Mouse (Mus musculus): Measurements from ENCODE around the gene Dennd1a. TPM values are rescaled to one million over a fixed set of nuclear protein-coding genes. Genes with fewer than 3 reads are reported as not detected.

Dennd1a gene
- polyA plus RNA-seq, 1 experiment, result 17.5 TPM

DNA sequence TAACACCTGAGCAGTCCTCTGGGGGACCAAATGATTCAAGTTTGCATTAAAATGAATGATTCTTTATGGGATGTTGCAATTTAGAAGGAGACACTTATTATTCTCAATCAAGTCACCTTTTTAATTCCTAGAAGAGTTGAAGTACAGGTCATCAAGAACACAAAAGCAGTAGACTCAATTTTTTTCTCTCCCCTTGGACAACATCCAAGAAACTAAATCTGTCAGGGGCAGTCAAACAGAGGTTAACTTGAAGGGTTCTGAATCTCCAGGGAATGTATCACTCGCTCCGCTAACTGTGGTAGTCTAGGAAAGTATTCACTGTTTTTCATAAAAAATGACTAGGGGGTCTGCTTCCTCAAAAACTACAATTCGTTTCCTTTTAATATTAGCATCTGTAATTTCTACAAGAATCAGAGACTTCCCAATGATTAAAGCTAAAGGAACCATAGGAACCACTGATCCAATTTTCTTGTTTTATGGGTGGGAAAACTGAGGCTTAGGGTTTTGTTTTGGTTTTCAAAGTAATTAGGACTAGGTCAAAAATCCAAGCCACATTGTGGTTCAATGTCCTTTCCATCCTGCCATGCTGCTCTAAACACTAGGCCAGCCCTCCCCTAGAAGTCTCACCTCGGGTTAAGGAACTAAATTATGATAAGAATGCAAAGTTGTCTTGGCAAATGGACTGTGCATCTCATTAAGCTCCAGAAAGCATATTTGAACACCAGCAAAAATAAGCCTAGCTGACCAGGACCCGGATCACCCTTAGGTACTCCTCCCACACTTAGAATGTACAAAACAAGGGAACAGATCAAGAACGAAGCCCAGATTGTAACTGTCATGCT is 157.0 kb downstream of the Dennd1a start:
- no peaks in the 10 kb centered on the region for H3K27me3 ChIP-seq (ENCODE audit: control insufficient read depth, insufficient read depth, low read length)
- H3K4me3 ChIP-seq (ENCODE audit: extremely low read depth, insufficient read depth, insufficient read length), result no peak overlapping the region
- H3K4me1 ChIP-seq (ENCODE audit: control insufficient read depth, insufficient read depth, insufficient read length), result no peaks in the 10 kb centered on the region
- DNase-seq (ENCODE audit: low read depth in 1 of 2, low spot score in 2 of 2), result no peak
- 84% methylated on average over 6 of the region's 6 CpGs for WGBS
- H3K36me3 ChIP-seq (ENCODE audit: control insufficient read depth, insufficient read depth, low read length), result peaks cover 3% of the 10 kb centered on the region; the same call in 1 of the 2 replicates
- TF ChIP-seq POLR2A (IDR thresholded peaks at IDR 0.05; ENCODE audit: low read depth, low read length) (no peak), CTCF (IDR thresholded peaks at IDR 0.05; ENCODE audit: extremely low read depth, insufficient read depth, insufficient read length, insufficient replicate concordance) (no peak)
- H3K27ac ChIP-seq (ENCODE audit: insufficient read depth, low read length), result no peak overlapping the region

DNA sequence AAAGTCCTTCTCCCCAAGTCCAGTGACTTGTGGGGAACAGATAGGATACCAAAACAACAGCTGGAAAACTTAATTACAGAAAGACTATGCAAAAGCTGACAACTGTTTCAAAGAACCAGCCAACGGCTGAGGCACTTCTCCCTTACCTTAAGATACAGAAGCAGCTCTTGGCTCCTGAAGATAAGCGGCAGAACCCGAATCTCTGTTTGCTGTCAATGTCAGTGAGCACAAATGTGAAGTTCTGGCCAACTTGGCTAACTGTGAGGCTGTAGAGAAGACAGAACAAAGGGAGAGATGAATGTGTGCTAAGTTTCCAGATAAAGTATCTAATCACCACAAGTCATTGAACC is 160.8 kb downstream of the Dennd1a start:
- DNase-seq (ENCODE audit: low read depth in 1 of 2, low spot score in 2 of 2), result no peak
- 83% methylated on average over 3 of the region's 3 CpGs for WGBS
- TF ChIP-seq CTCF (IDR thresholded peaks at IDR 0.05; ENCODE audit: extremely low read depth, insufficient read depth, insufficient read length, insufficient replicate concordance), result no peak
- TF ChIP-seq POLR2A (IDR thresholded peaks at IDR 0.05; ENCODE audit: low read depth, low read length), result no peak
- no peak overlapping the region for H3K4me3 ChIP-seq (ENCODE audit: extremely low read depth, insufficient read depth, insufficient read length)
- H3K27me3 ChIP-seq (ENCODE audit: control insufficient read depth, insufficient read depth, low read length), result no peaks in the 10 kb centered on the region
- peaks cover 5% of the 10 kb centered on the region; the same call in 1 of the 2 replicates for H3K36me3 ChIP-seq (ENCODE audit: control insufficient read depth, insufficient read depth, low read length)
- H3K4me1 ChIP-seq (ENCODE audit: control insufficient read depth, insufficient read depth, insufficient read length), result no peaks in the 10 kb centered on the region
- no peak overlapping the region for H3K27ac ChIP-seq (ENCODE audit: insufficient read depth, low read length)

GRCm38 (mm10) chr2:38125671-38126382 is 161.4 kb downstream of the Dennd1a start:
- WGBS, result 90% methylated on average over 5 of the region's 5 CpGs
- Histone ChIP-seq H3K4me3 (ENCODE audit: extremely low read depth, insufficient read depth, insufficient read length) (no peak overlapping the region), H3K4me1 (ENCODE audit: control insufficient read depth, insufficient read depth, insufficient read length) (no peaks in the 10 kb centered on the region), H3K27ac (ENCODE audit: insufficient read depth, low read length) (no peak overlapping the region), H3K36me3 (ENCODE audit: control insufficient read depth, insufficient read depth, low read length) (peaks cover 5% of the 10 kb centered on the region; the same call in 1 of the 2 replicates), H3K27me3 (ENCODE audit: control insufficient read depth, insufficient read depth, low read length) (no peaks in the 10 kb centered on the region)
- no peak for TF ChIP-seq CTCF (IDR thresholded peaks at IDR 0.05; ENCODE audit: extremely low read depth, insufficient read depth, insufficient read length, insufficient replicate concordance)
- no peak for TF ChIP-seq POLR2A (IDR thresholded peaks at IDR 0.05; ENCODE audit: low read depth, low read length)
- DNase-seq (ENCODE audit: low read depth in 1 of 2, low spot score in 2 of 2), result no peak

DNA sequence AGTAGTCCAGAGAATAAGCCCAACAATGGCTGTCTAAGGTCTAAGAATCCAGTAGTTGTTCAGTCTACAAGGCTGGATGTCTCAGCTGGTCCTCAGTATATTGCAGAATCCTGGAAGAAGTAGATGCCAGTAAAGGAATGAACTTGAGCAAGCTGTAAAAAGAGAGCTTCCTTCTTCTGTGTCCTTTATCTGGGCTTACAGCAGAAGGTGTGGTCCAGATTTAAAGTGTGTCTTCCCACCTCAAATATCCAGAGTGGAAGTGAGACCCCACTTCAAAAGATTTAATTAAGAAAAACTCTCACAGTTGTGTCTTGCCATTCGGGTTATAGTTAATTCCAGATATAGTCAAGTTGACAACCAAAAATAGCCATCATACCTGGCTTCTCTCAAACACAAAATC is 162.5 kb downstream of the Dennd1a start:
- Histone ChIP-seq H3K27me3 (ENCODE audit: control insufficient read depth, insufficient read depth, low read length) (no peaks in the 10 kb centered on the region), H3K4me3 (ENCODE audit: extremely low read depth, insufficient read depth, insufficient read length) (no peak overlapping the region), H3K4me1 (ENCODE audit: control insufficient read depth, insufficient read depth, insufficient read length) (no peaks in the 10 kb centered on the region), H3K27ac (ENCODE audit: insufficient read depth, low read length) (no peak overlapping the region), H3K36me3 (ENCODE audit: control insufficient read depth, insufficient read depth, low read length) (peaks cover 5% of the 10 kb centered on the region; the same call in 1 of the 2 replicates)
- DNase-seq (ENCODE audit: low read depth in 1 of 2, low spot score in 2 of 2), result no peak
- 89% methylated on average over 1 of the region's 1 CpGs for WGBS
- TF ChIP-seq CTCF (IDR thresholded peaks at IDR 0.05; ENCODE audit: extremely low read depth, insufficient read depth, insufficient read length, insufficient replicate concordance) (no peak), POLR2A (IDR thresholded peaks at IDR 0.05; ENCODE audit: low read depth, low read length) (no peak)

DNA sequence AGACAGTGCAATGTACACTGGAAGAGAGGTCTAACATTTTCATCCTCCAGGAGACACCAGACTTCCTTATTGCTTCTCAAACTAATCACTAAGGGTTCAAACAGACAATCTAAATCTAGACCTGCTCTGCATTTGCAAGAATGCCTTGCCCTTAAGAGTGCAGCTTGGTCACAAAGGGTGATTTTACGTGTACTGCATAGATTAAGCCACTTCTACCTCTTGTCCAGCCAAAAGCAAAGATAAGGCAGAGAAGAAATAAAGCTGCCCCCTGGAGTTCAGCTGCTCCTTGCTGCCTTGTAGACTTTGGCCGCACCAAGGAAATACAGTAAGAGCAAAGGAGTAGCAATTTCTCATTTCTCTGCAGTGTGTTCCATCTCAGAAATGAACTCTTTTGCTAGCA is 172.2 kb downstream of the Dennd1a start:
- no peaks in the 10 kb centered on the region for H3K4me1 ChIP-seq (ENCODE audit: control insufficient read depth, insufficient read depth, insufficient read length)
- no peaks in the 10 kb centered on the region for H3K36me3 ChIP-seq (ENCODE audit: control insufficient read depth, insufficient read depth, low read length)
- no peak overlapping the region for H3K27ac ChIP-seq (ENCODE audit: insufficient read depth, low read length)
- H3K27me3 ChIP-seq (ENCODE audit: control insufficient read depth, insufficient read depth, low read length), result no peaks in the 10 kb centered on the region
- TF ChIP-seq CTCF (IDR thresholded peaks at IDR 0.05; ENCODE audit: extremely low read depth, insufficient read depth, insufficient read length, insufficient replicate concordance) (no peak), POLR2A (IDR thresholded peaks at IDR 0.05; ENCODE audit: low read depth, low read length) (no peak)
- no peak for DNase-seq (ENCODE audit: low read depth in 1 of 2, low spot score in 2 of 2)
- WGBS, result 92% methylated on average over 2 of the region's 2 CpGs
- no peak overlapping the region for H3K4me3 ChIP-seq (ENCODE audit: extremely low read depth, insufficient read depth, insufficient read length)

DNA sequence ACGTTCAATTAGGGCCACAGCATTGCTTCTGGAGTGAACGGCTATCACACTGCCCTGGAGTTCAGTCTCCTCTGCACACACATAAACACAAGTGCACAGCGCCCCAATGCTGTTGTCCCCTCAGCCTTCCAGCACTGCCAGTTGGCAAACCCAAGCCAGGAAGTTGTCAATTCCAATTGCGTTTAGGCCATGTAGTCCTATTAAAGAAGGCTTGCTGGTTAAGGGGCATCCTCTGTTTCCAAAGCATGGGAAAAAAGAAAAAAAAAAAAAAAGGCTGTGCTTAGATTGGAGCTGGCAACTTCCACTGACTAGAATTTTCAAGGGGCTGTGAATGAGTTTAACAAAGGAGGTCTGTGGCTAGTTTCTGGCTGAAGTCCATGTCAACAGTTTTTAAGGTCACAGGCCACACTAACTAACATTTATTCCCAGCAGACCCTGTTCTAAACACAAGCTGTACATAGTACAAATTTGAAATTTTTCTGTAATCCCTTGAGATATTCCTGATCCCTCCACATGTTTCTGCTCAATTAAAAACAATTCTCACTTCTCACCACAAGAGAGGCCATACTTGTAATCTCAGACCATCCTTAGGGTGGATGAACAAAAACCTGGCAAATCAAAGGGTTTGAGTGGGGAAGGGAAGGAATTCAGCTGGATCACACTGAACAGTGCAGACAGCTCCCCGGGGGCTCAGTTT is 175.4 kb downstream of the Dennd1a start:
- Histone ChIP-seq H3K27me3 (ENCODE audit: control insufficient read depth, insufficient read depth, low read length) (no peaks in the 10 kb centered on the region), H3K36me3 (ENCODE audit: control insufficient read depth, insufficient read depth, low read length) (no peaks in the 10 kb centered on the region), H3K4me1 (ENCODE audit: control insufficient read depth, insufficient read depth, insufficient read length) (no peaks in the 10 kb centered on the region), H3K4me3 (ENCODE audit: extremely low read depth, insufficient read depth, insufficient read length) (no peak overlapping the region), H3K27ac (ENCODE audit: insufficient read depth, low read length) (no peak overlapping the region)
- no peak for DNase-seq (ENCODE audit: low read depth in 1 of 2, low spot score in 2 of 2)
- no peak for TF ChIP-seq CTCF (IDR thresholded peaks at IDR 0.05; ENCODE audit: extremely low read depth, insufficient read depth, insufficient read length, insufficient replicate concordance)
- WGBS, result 93% methylated on average over 5 of the region's 5 CpGs

Data from spleen, adult 2 months (tissue).